Mouse (Mus musculus) ES-E14 (cell line): ENCODE data around the gene Capn5. TPM values are rescaled to one million over a fixed set of nuclear protein-coding genes. Genes with fewer than 3 reads are reported as not detected.

Source experiments
- DNase-seq: peaks from one replicate; pipeline ENCODE4 v3.0.0-alpha.2; 2013; ENCODE audit warnings: low read depth, low spot score
- H3K27ac ChIP-seq: 2 replicates; pipeline ENCODE4 v1.5.1; 2012; ENCODE audit warnings: low read depth, mild to moderate bottlenecking, low read length, moderate library complexity, mixed read lengths; ENCODE audit not compliant: poor library complexity, insufficient read depth, severe bottlenecking
- H3K36me3 ChIP-seq: 2 replicates; pipeline ENCODE4 v1.6.1; 2012; ENCODE audit warnings: mild to moderate bottlenecking, low read length, moderate library complexity, mixed read lengths; ENCODE audit not compliant: control insufficient read depth, poor library complexity, insufficient read depth, severe bottlenecking
- H3K4me1 ChIP-seq, 2 experiments: fragments of 150-350 bp in 1 of 2; sonication (generic) in 1 of 2; 2 replicates each; pipeline ENCODE4 v1.6.1; 2012; ENCODE audit warnings: low read length in 2 of 2, mild to moderate bottlenecking in 1 of 2, mixed read lengths in 1 of 2; ENCODE audit not compliant: control insufficient read depth in 2 of 2, insufficient read depth in 2 of 2, poor library complexity in 1 of 2
- H3K4me3 ChIP-seq, 2 experiments: fragments of 150-350 bp in 1 of 2; sonication (generic) in 1 of 2; 2 replicates each; pipeline ENCODE4 v1.5.1; 2012; ENCODE audit warnings: low read length in 2 of 2, low read depth in 1 of 2, mild to moderate bottlenecking in 1 of 2, mixed read lengths in 1 of 2; ENCODE audit not compliant: insufficient read depth in 1 of 2, poor library complexity in 1 of 2, severe bottlenecking in 1 of 2
- H3K9ac ChIP-seq: 2 replicates; pipeline ENCODE4 v1.6.1; 2012; ENCODE audit warnings: low read depth, mild to moderate bottlenecking, low read length, mixed read lengths; ENCODE audit not compliant: poor library complexity, insufficient read depth, severe bottlenecking
- H3K9me3 ChIP-seq: fragments of 150-350 bp; sonication (generic); 2 replicates; pipeline ENCODE4 v1.6.1; 2012; ENCODE audit warnings: low read depth, mild to moderate bottlenecking, low read length; ENCODE audit not compliant: control insufficient read depth, insufficient read depth
- CHD2 ChIP-seq: IDR thresholded peaks from 2 replicates; pipeline ENCODE4 v1.6.1; 2014; ENCODE audit warnings: mild to moderate bottlenecking, low read depth, low read length, inconsistent platforms
- HCFC1 ChIP-seq: IDR thresholded peaks from 2 replicates; pipeline ENCODE4 v1.6.1; 2012; ENCODE audit warnings: low read length, inconsistent platforms, borderline replicate concordance; ENCODE audit not compliant: insufficient read depth
- MAFK ChIP-seq: IDR thresholded peaks from 2 replicates; pipeline ENCODE4 v1.6.1; 2014; ENCODE audit warnings: mild to moderate bottlenecking, low read depth, low read length, inconsistent platforms; ENCODE audit not compliant: insufficient read depth
- ZC3H11A ChIP-seq: IDR thresholded peaks from 2 replicates; pipeline ENCODE4 v1.6.1; 2012; ENCODE audit warnings: low read depth, mild to moderate bottlenecking, inconsistent platforms, low read length, borderline replicate concordance
- ZNF384 ChIP-seq: IDR thresholded peaks from 2 replicates; pipeline ENCODE4 v1.6.1; 2012; ENCODE audit warnings: low read depth, low read length, inconsistent platforms
- in situ Hi-C, 2 experiments: fragments of 600-800 bp; cut with MboI; formaldehyde crosslinking; loops; one replicate each; pipeline ENCODE4 v1.15.1; 2025; ENCODE audit warnings: low sequenced_read_pairs in 2 of 2, inconsistent platforms in 1 of 2; ENCODE audit not compliant: unreplicated experiment in 2 of 2
- total RNA-seq: library from RNA; depleted of rRNA; stranded (reverse); fragments of 300-350 nt; gene quantifications from 2 replicates; pipeline ENCODE4 v1.2.3, GENCODE M21; 2012

The Capn5 gene
- total RNA-seq, 1 experiment = 5.0 TPM

DNA sequence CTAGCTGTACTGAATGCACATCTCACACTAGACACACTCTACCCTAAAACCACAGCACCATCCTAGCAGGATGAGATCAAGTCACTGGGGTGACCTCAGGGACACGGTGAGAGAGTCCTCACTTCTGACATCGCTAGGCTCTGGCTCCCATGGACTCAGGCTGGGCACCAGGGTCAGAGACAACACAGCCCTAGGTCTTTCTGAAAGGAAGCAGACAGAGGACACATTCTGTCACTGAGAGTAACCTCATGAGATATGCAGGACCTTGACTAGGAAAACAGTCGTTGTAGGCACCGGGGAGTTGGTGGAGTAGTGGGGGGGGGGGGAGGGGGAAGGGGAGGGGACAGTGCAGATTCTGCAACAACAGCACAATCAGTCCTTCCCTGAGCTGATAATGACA is 4.7 kb downstream of the Capn5 start:
- in situ Hi-C loops = no loop called here
- TF ChIP-seq HCFC1 = no peak
- TF ChIP-seq MAFK = no peak
- TF ChIP-seq CHD2 = no peak
- no peak for TF ChIP-seq ZNF384
- no peak for TF ChIP-seq ZC3H11A
- no peak for DNase-seq
- Histone ChIP-seq H3K27ac (no peak overlapping the region; the same call in 1 of the 2 replicates), H3K4me3 (no peak overlapping the region), H3K9me3 (no peaks in the 10 kb centered on the region), H3K36me3 (no peaks in the 10 kb centered on the region; the same call in 1 of the 2 replicates), H3K9ac (no peak overlapping the region), H3K4me1 (peaks cover 6 to 47% of the 10 kb centered on the region in 2 experiments; a peak in 3 of 4 replicates)

DNA sequence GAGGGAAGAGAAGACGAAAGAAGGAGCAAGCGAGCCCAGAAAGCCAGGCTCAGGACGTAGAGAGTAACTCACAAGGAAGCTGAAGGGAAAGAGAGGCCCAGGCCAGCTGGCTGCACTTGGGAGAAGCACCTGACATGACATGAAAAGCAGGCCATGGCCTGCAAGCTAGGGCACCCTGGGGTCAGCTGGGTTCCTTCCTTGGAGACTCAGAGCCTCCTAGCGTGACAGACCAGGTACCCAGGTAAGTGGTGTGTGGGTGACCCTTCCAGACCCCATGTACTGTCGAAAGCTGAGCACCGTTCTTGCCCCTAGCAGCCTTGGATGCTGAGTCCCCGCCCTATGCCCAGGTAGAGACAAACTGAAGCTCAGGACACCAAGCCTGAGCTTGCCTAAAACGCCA is 5.4 kb downstream of the Capn5 start:
- no peaks in the 10 kb centered on the region for H3K9me3 ChIP-seq
- no peak overlapping the region for H3K9ac ChIP-seq
- no peaks in the 10 kb centered on the region; the same call in 1 of the 2 replicates for H3K36me3 ChIP-seq
- TF ChIP-seq HCFC1 (no peak), ZC3H11A (no peak), MAFK (no peak), ZNF384 (no peak), CHD2 (no peak)
- no peak for DNase-seq
- H3K4me1 ChIP-seq = peaks cover 6 to 45% of the 10 kb centered on the region in 2 experiments; a peak in 3 of 4 replicates
- H3K27ac ChIP-seq = no peak overlapping the region
- H3K4me3 ChIP-seq = no peak overlapping the region
- in situ Hi-C loops = no loop called here

DNA sequence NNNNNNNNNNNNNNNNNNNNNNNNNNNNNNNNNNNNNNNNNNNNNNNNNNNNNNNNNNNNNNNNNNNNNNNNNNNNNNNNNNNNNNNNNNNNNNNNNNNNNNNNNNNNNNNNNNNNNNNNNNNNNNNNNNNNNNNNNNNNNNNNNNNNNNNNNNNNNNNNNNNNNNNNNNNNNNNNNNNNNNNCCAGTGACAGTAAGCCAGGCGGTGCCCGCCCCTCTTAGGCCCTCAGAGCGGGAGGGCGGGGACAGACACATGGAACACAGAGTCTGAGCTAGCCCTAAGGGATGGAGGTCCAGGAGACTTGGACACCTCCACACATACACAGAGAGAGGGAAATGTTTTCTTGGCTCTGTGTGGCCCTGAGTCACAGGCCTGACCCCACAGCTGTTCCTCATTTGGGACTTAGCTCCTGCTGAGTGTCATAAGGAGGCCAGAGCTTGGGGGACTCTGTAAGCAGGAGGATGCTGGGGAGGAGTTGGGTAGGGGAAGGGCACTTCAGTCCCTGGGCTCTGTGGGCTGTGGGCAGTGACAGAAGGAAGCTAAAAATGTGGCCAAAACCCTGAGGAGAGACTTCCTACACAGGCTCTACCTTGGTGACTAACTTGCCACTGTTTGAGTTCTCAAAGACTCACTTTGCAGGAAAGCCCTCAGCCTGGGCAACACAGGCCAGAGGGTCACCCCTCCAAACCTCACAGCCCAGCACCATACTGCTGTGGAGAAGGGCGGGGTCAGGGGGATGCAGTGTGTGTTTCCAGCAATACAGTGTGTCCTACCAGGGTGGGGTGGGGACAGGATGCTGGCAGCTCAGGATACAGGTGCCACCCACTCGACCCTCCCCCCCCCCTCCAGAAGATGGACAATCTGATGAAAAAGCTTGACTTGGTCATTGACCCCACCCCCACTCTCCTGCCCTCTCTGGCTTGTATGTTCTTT is 6.7 kb downstream of the Capn5 start:
- no peak for DNase-seq
- TF ChIP-seq ZNF384 (no peak), CHD2 (no peak), MAFK (no peak), ZC3H11A (no peak), HCFC1 (no peak)
- H3K9ac ChIP-seq = no peak overlapping the region
- no peaks in the 10 kb centered on the region; the same call in 1 of the 2 replicates for H3K36me3 ChIP-seq
- H3K4me3 ChIP-seq = no peak overlapping the region
- in situ Hi-C loops = no loop called here
- no peaks in the 10 kb centered on the region for H3K9me3 ChIP-seq
- H3K27ac ChIP-seq = no peak overlapping the region
- H3K4me1 ChIP-seq = peaks cover 3 to 37% of the 10 kb centered on the region in 2 experiments; a peak in 2 of 4 replicates

DNA sequence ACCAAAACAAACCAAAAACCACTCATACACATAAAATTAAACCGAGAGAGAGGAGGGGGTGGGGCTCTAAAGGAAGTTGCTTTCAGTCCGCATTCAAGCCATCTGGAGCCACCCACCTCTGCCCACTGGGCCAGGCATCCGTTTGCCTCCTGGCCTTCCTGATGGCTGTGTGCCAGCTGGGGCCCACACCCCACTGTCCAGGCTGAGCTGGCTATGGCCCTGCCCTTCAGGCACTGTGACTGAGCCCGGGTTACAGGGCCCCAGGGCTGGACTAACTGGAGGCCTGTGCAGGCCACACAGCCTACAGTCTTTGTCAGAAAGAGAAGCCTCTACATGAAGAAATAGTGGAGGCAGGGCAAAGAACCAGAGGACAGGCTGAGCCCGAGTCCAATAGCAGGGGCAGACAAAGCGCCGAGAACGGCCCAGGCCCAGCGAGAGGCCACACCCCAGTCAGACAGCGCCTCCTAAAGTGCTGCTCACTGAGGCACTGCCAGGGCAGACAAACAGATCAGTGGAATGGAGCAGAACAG is 13.0 kb downstream of the Capn5 start:
- H3K4me1 ChIP-seq = peaks cover 4 to 33% of the 10 kb centered on the region in 2 experiments; a peak in 2 of 4 replicates
- peaks cover 6% of the 10 kb centered on the region; the same call in 1 of the 2 replicates for H3K36me3 ChIP-seq
- H3K4me3 ChIP-seq = no peak overlapping the region
- H3K9me3 ChIP-seq = no peaks in the 10 kb centered on the region
- no peak for DNase-seq
- no peak overlapping the region for H3K9ac ChIP-seq
- 0 out of 2 replicates have a peak overlapping the region, but pooled peaks have one; percentile 7 for H3K27ac ChIP-seq
- in situ Hi-C loops = no loop called here
- TF ChIP-seq MAFK (no peak), HCFC1 (no peak), CHD2 (no peak), ZNF384 (no peak), ZC3H11A (no peak)
